Comparison of ENCODE assay signal across 9 mouse cellular contexts in genomic region chr4:137488038-137488437, GRCm38 (mm10). TPM values are rescaled to one million over a fixed set of nuclear protein-coding genes. Genes with fewer than 3 reads are reported as not detected.
DNase-seq lines count a peak whose midpoint lies in the region; ATAC-seq and TF ChIP-seq lines count a peak whose summit lies in the region.
"Had no signal": no experiment of that assay in that cellular context is flagged by ENCODE, and none has a peak within 500 bp of the region (broad histone marks: within the 10 kb centered on the region; RNA-seq: fewer than 3 reads in every experiment).

No protein-coding gene starts in this region.

- H3K9me3 ChIP-seq in forebrain, embryonic 12.5 days, result no peaks in the 10 kb centered on the region
- H3K9me3 ChIP-seq in forebrain, embryonic 15.5 days, result no peaks in the 10 kb centered on the region
- no peaks in the 10 kb centered on the region for H3K9me3 ChIP-seq in embryonic facial prominence, embryonic 13.5 days
- H3K9me3 ChIP-seq in liver, embryonic 12.5 days (replicated peaks), result no peaks in the 10 kb centered on the region

- H3K27me3 ChIP-seq in forebrain, embryonic 12.5 days, result no peaks in the 10 kb centered on the region
- H3K27me3 ChIP-seq in forebrain, embryonic 15.5 days, result no peaks in the 10 kb centered on the region
- no peaks in the 10 kb centered on the region for H3K27me3 ChIP-seq in embryonic facial prominence, embryonic 13.5 days
- H3K27me3 ChIP-seq in liver, embryonic 12.5 days (replicated peaks), result no peaks in the 10 kb centered on the region

- TF ChIP-seq CTCF in layer of hippocampus, adult 2 months (conservative IDR thresholded peaks at IDR 0.05), result no peak

- H3K4me3 ChIP-seq in forebrain, embryonic 12.5 days (replicated peaks), result no peak overlapping the region
- H3K4me3 ChIP-seq in forebrain, embryonic 15.5 days, result no peak overlapping the region
- H3K4me3 ChIP-seq in layer of hippocampus, adult 2 months, result no peak overlapping the region
- H3K4me3 ChIP-seq in embryonic facial prominence, embryonic 13.5 days, result no peak overlapping the region
- H3K4me3 ChIP-seq in liver, embryonic 12.5 days, result no peak overlapping the region

- H3K36me3 ChIP-seq in forebrain, embryonic 12.5 days (replicated peaks), result no peaks in the 10 kb centered on the region
- H3K36me3 ChIP-seq in forebrain, embryonic 15.5 days, result no peaks in the 10 kb centered on the region
- H3K36me3 ChIP-seq in embryonic facial prominence, embryonic 13.5 days, result no peaks in the 10 kb centered on the region
- no peaks in the 10 kb centered on the region for H3K36me3 ChIP-seq in liver, embryonic 12.5 days

- peaks cover 55% of the 10 kb centered on the region for H3K4me1 ChIP-seq in forebrain, embryonic 12.5 days
- peaks cover 34% of the 10 kb centered on the region for H3K4me1 ChIP-seq in forebrain, embryonic 15.5 days
- H3K4me1 ChIP-seq in embryonic facial prominence, embryonic 13.5 days, result peaks cover 66% of the 10 kb centered on the region
- peaks cover 69% of the 10 kb centered on the region for H3K4me1 ChIP-seq in liver, embryonic 12.5 days

- no peak for ATAC-seq in forebrain, embryonic 12.5 days (ENCODE audit: low FRiP score)
- no peak for ATAC-seq in forebrain, embryonic 15.5 days (replicated peaks)
- no peak for ATAC-seq in embryonic facial prominence, embryonic 13.5 days (ENCODE audit: insufficient number of reproducible peaks, insufficient read depth, low FRiP score, low TSS enrichment, low read depth)
- no peak for ATAC-seq in liver, embryonic 12.5 days
- no peak for ATAC-seq in megakaryocyte-erythroid progenitor cell, adult 5-6 weeks (replicated peaks; ENCODE audit: low FRiP score, low TSS enrichment, poor library complexity, severe bottlenecking)

- no peak for DNase-seq in layer of hippocampus, adult 2 months (ENCODE audit: low spot score in 2 of 2)
- no peak for DNase-seq in layer of hippocampus, adult 18-20 months (ENCODE audit: low spot score in 2 of 2)
- no peak for DNase-seq in left cerebral cortex, adult 9 months (ENCODE audit: low spot score in 2 of 2)
- DNase-seq: left cerebral cortex, postnatal 4 days had no signal

- WGBS in forebrain, embryonic 12.5 days, result 48% methylated on average over 11 of the region's 11 CpGs
- 35% methylated on average over 11 of the region's 11 CpGs for WGBS in forebrain, embryonic 15.5 days
- WGBS in embryonic facial prominence, embryonic 13.5 days, result 43% methylated on average over 11 of the region's 11 CpGs
- 20% methylated on average over 11 of the region's 11 CpGs for WGBS in liver, embryonic 12.5 days (ENCODE audit: insufficient replicate concordance)

- H3K4me2 ChIP-seq in forebrain, embryonic 12.5 days, result no peak overlapping the region
- no peak overlapping the region for H3K4me2 ChIP-seq in forebrain, embryonic 15.5 days (replicated peaks)
- H3K4me2 ChIP-seq in embryonic facial prominence, embryonic 13.5 days, result peak overlapping the region; percentile 18; the same call in 1 of the 2 replicates
- H3K4me2 ChIP-seq in liver, embryonic 12.5 days, result peak overlapping the region; percentile 45

- no peak overlapping the region for H3K9ac ChIP-seq in forebrain, embryonic 12.5 days
- no peak overlapping the region for H3K9ac ChIP-seq in forebrain, embryonic 15.5 days (replicated peaks)
- no peak overlapping the region for H3K9ac ChIP-seq in embryonic facial prominence, embryonic 13.5 days
- no peak overlapping the region for H3K9ac ChIP-seq in liver, embryonic 12.5 days

- H3K27ac ChIP-seq in forebrain, embryonic 12.5 days, result peak overlapping the region; percentile 62; the same call in 1 of the 2 replicates
- no peak overlapping the region for H3K27ac ChIP-seq in forebrain, embryonic 15.5 days (replicated peaks)
- peak overlapping the region; percentile 57 for H3K27ac ChIP-seq in layer of hippocampus, adult 2 months
- peak overlapping the region; percentile 91 for H3K27ac ChIP-seq in embryonic facial prominence, embryonic 13.5 days
- peak overlapping the region; percentile 57 for H3K27ac ChIP-seq in liver, embryonic 12.5 days

RNA-seq across cellular contexts. Expression of gene Hspg2, which starts 19.5 kb away (rescaled TPM):
- polyA plus RNA-seq in forebrain, embryonic 12.5 days (2016; fragmentation: Nextera tagmentation; extraction: Ambion mirVana), result 8.0 and 8.9 TPM in 2 replicates
- polyA plus RNA-seq in forebrain, embryonic 15.5 days (2015; fragmentation: Nextera tagmentation; extraction: Ambion mirVana), result 3.7 and 4.2 TPM in 2 replicates
- 1 to 10 TPM; 4.0 to 5.2 TPM for total RNA-seq in layer of hippocampus, adult 2 months (2021)
- total RNA-seq in layer of hippocampus, adult 18-20 months (2021), result 1 to 10 TPM; 4.2 to 4.3 TPM
- polyA plus RNA-seq in embryonic facial prominence, embryonic 13.5 days (2015; fragmentation: Nextera tagmentation; extraction: Ambion mirVana), result 28.2 and 30.0 TPM in 2 replicates
- polyA plus RNA-seq in liver, embryonic 12.5 days (2016; fragmentation: Nextera tagmentation; extraction: Ambion mirVana), result 6.4 and 7.3 TPM in 2 replicates
- 0.22 TPM in 1 of 2 replicates, not detected in the other for total RNA-seq in megakaryocyte-erythroid progenitor cell, adult 5-6 weeks (2014; fragmentation: Nextera tagmentation)
- not detected in 2 replicates for total RNA-seq in megakaryocyte-erythroid progenitor cell, adult 5-6 weeks (2017)

RNA-seq across cellular contexts. Expression of gene 1700013G24Rik, which starts 35.0 kb away (rescaled TPM):
- not detected in 2 replicates for polyA plus RNA-seq in forebrain, embryonic 12.5 days (2016; fragmentation: Nextera tagmentation; extraction: Ambion mirVana)
- polyA plus RNA-seq in forebrain, embryonic 15.5 days (2015; fragmentation: Nextera tagmentation; extraction: Ambion mirVana), result not detected in 2 replicates
- total RNA-seq in layer of hippocampus, adult 2 months (2021), result not detected
- total RNA-seq in layer of hippocampus, adult 18-20 months (2021), result not detected
- not detected in 2 replicates for polyA plus RNA-seq in embryonic facial prominence, embryonic 13.5 days (2015; fragmentation: Nextera tagmentation; extraction: Ambion mirVana)
- not detected in 2 replicates for polyA plus RNA-seq in liver, embryonic 12.5 days (2016; fragmentation: Nextera tagmentation; extraction: Ambion mirVana)
- not detected in 2 replicates for total RNA-seq in megakaryocyte-erythroid progenitor cell, adult 5-6 weeks (2014; fragmentation: Nextera tagmentation)
- total RNA-seq in megakaryocyte-erythroid progenitor cell, adult 5-6 weeks (2017), result not detected in 2 replicates
- total RNA-seq: left cerebral cortex, postnatal 4 days had no signal

RNA-seq across cellular contexts. Expression of gene Cela3b, which starts 57.7 kb away (rescaled TPM):
- not detected in 2 replicates for polyA plus RNA-seq in forebrain, embryonic 12.5 days (2016; fragmentation: Nextera tagmentation; extraction: Ambion mirVana)
- polyA plus RNA-seq in forebrain, embryonic 15.5 days (2015; fragmentation: Nextera tagmentation; extraction: Ambion mirVana), result not detected in 2 replicates
- total RNA-seq in layer of hippocampus, adult 2 months (2021), result not detected
- not detected for total RNA-seq in layer of hippocampus, adult 18-20 months (2021)
- polyA plus RNA-seq in embryonic facial prominence, embryonic 13.5 days (2015; fragmentation: Nextera tagmentation; extraction: Ambion mirVana), result 0.29 TPM in 1 of 2 replicates, not detected in the other
- polyA plus RNA-seq in liver, embryonic 12.5 days (2016; fragmentation: Nextera tagmentation; extraction: Ambion mirVana), result not detected in 2 replicates
- not detected in 2 replicates for total RNA-seq in megakaryocyte-erythroid progenitor cell, adult 5-6 weeks (2014; fragmentation: Nextera tagmentation)
- total RNA-seq in megakaryocyte-erythroid progenitor cell, adult 5-6 weeks (2017), result not detected in 2 replicates
- total RNA-seq: left cerebral cortex, postnatal 4 days had no signal

Comparison
In these comparisons a context has a peak if more than half of its experiments do, and no peak if none do; other contexts are left out.
1. H3K4me2 ChIP-seq: peak in embryonic facial prominence, embryonic 13.5 days (single experiment) and liver, embryonic 12.5 days (single experiment); none in forebrain, embryonic 12.5 days (single experiment) and forebrain, embryonic 15.5 days (single experiment).